Mouse (Mus musculus) heart, embryonic 11.5 days (tissue): ENCODE results near the gene Nme2. TPM values are rescaled to one million over a fixed set of nuclear protein-coding genes. Genes with fewer than 3 reads are reported as not detected.

Experiments
- ATAC-seq: fragments of 200-750 bp; cut with Nextera tagmentation; replicated peaks from 2 replicates; pipeline ENCODE4 v1.8.0; 2017; ENCODE audit warnings: moderate library complexity; ENCODE audit not compliant: insufficient number of reproducible peaks, low FRiP score, low TSS enrichment
- H3K27ac ChIP-seq: fragments of 300-500 bp; sonication (generic); 2 replicates; pipeline ENCODE4 v1.5.1; 2014; ENCODE audit warnings: mild to moderate bottlenecking, low read depth, low read length
- H3K27me3 ChIP-seq: fragments of 300-500 bp; sonication (generic); 2 replicates; pipeline ENCODE4 v1.6.1; 2014; ENCODE audit warnings: mild to moderate bottlenecking, low read length, mixed read lengths; ENCODE audit not compliant: control insufficient read depth, insufficient read depth
- H3K36me3 ChIP-seq: fragments of 300-500 bp; sonication (generic); 2 replicates; pipeline ENCODE4 v1.6.1; 2014; ENCODE audit warnings: mild to moderate bottlenecking, low read length, moderate library complexity, mixed read lengths; ENCODE audit not compliant: control insufficient read depth, insufficient read depth
- H3K4me1 ChIP-seq: fragments of 300-500 bp; sonication (generic); 2 replicates; pipeline ENCODE4 v1.6.1; 2014; ENCODE audit warnings: low read length; ENCODE audit not compliant: control insufficient read depth, insufficient read depth
- H3K4me2 ChIP-seq: fragments of 300-500 bp; sonication (generic); 2 replicates; pipeline ENCODE4 v1.6.1; 2014; ENCODE audit warnings: mild to moderate bottlenecking, moderate library complexity
- H3K4me3 ChIP-seq: fragments of 300-500 bp; sonication (generic); 2 replicates; pipeline ENCODE4 v1.5.1; 2014; ENCODE audit warnings: low read depth, low read length
- H3K9ac ChIP-seq: fragments of 300-500 bp; sonication (generic); 2 replicates; pipeline ENCODE4 v1.6.1; 2014; ENCODE audit warnings: mild to moderate bottlenecking, low read depth, low read length, moderate library complexity
- H3K9me3 ChIP-seq: fragments of 300-500 bp; sonication (generic); replicated peaks from 2 replicates; pipeline ENCODE4 v1.6.1; 2016; ENCODE audit warnings: low read length; ENCODE audit not compliant: control insufficient read depth
- WGBS: fragments of 180-500 bp; shearing (Covaris S2); extraction: QIAGEN DNeasy Blood & Tissue Kit; methylation state at CpG from one replicate; pipeline ENCODE4 v1.1.7; 2014; ENCODE audit not compliant: insufficient replicate concordance; 5-methylcytosine and 5-hydroxymethylcytosine counted together
- polyA plus RNA-seq: library from polyadenylated mRNA; unstranded; fragments of >200 nt; fragmentation: Nextera tagmentation; extraction: Ambion mirVana; gene quantifications from 2 replicates; pipeline ENCODE4 v1.2.1, GENCODE M21; 2014

Nme2 gene
- polyA plus RNA-seq, 1 experiment from 2014 or later, result 277 TPM

GRCm38 (mm10) chr11:93988328-93989062 lies 32.4 kb upstream of the Nme2 start:
- Histone ChIP-seq H3K4me2 (peak overlapping the region; percentile 25), H3K36me3 (no peaks in the 10 kb centered on the region), H3K9ac (peak overlapping the region; percentile 46), H3K9me3 (no peaks in the 10 kb centered on the region), H3K27ac (peak overlapping the region; percentile 90), H3K4me3 (no peak overlapping the region), H3K27me3 (no peaks in the 10 kb centered on the region), H3K4me1 (peaks cover 14% of the 10 kb centered on the region)
- 38% methylated on average over 12 of the region's 12 CpGs for WGBS
- ATAC-seq, result peak; percentile 55; the same call in 1 of the 2 replicates

- 0 out of 2 replicates have a peak, but pooled peaks have one; percentile 32 for ATAC-seq
- Histone ChIP-seq H3K36me3 (no peaks in the 10 kb centered on the region), H3K9ac (peak overlapping the region; percentile 46), H3K27me3 (no peaks in the 10 kb centered on the region), H3K9me3 (no peaks in the 10 kb centered on the region), H3K4me1 (peaks cover 14% of the 10 kb centered on the region), H3K27ac (peak overlapping the region; percentile 90), H3K4me2 (peak overlapping the region; percentile 25), H3K4me3 (no peak overlapping the region)
- 48% methylated on average over 8 of the region's 8 CpGs for WGBS
Observed at GRCm38 (mm10) chr11:93987625-93988327, 31.7 kb upstream of the Nme2 start.

- H3K9ac ChIP-seq, result no peak overlapping the region
- H3K27ac ChIP-seq, result peak overlapping the region; percentile 90
- H3K4me1 ChIP-seq, result peaks cover 14% of the 10 kb centered on the region
- ATAC-seq, result no peak
- no peak overlapping the region for H3K4me2 ChIP-seq
- WGBS, result 67% methylated on average over 4 of the region's 4 CpGs
- H3K4me3 ChIP-seq, result no peak overlapping the region
- H3K9me3 ChIP-seq, result no peaks in the 10 kb centered on the region
- H3K36me3 ChIP-seq, result no peaks in the 10 kb centered on the region
- no peaks in the 10 kb centered on the region for H3K27me3 ChIP-seq
Observed at GRCm38 (mm10) chr11:93987026-93987425, 31.0 kb upstream of the Nme2 start.

GRCm38 (mm10) chr11:93986298-93986697 lies 30.2 kb upstream of the Nme2 start:
- Histone ChIP-seq H3K4me1 (peaks cover 14% of the 10 kb centered on the region), H3K4me3 (no peak overlapping the region), H3K27me3 (no peaks in the 10 kb centered on the region), H3K36me3 (no peaks in the 10 kb centered on the region), H3K27ac (no peak overlapping the region), H3K9ac (no peak overlapping the region), H3K9me3 (no peaks in the 10 kb centered on the region), H3K4me2 (no peak overlapping the region)
- ATAC-seq, result no peak

- 83% methylated on average over 5 of the region's 5 CpGs for WGBS
- Histone ChIP-seq H3K36me3 (no peaks in the 10 kb centered on the region), H3K9ac (no peak overlapping the region), H3K9me3 (no peaks in the 10 kb centered on the region), H3K4me3 (no peak overlapping the region), H3K4me1 (peaks cover 14% of the 10 kb centered on the region), H3K27ac (no peak overlapping the region), H3K4me2 (no peak overlapping the region), H3K27me3 (no peaks in the 10 kb centered on the region)
- ATAC-seq, result no peak
Observed at GRCm38 (mm10) chr11:93985265-93985664, 29.2 kb upstream of the Nme2 start.

GRCm38 (mm10) chr11:93984619-93985018 lies 28.6 kb upstream of the Nme2 start:
- Histone ChIP-seq H3K4me1 (peaks cover 14% of the 10 kb centered on the region), H3K4me2 (no peak overlapping the region), H3K27me3 (no peaks in the 10 kb centered on the region), H3K4me3 (no peak overlapping the region), H3K27ac (no peak overlapping the region), H3K36me3 (no peaks in the 10 kb centered on the region), H3K9me3 (no peaks in the 10 kb centered on the region), H3K9ac (no peak overlapping the region)
- 82% methylated on average over 3 of the region's 3 CpGs for WGBS
- no peak for ATAC-seq

- Histone ChIP-seq H3K9me3 (no peaks in the 10 kb centered on the region), H3K9ac (no peak overlapping the region), H3K4me3 (no peak overlapping the region), H3K4me2 (no peak overlapping the region), H3K27ac (no peak overlapping the region), H3K36me3 (no peaks in the 10 kb centered on the region), H3K4me1 (no peaks in the 10 kb centered on the region), H3K27me3 (no peaks in the 10 kb centered on the region)
- 56% methylated on average over 6 of the region's 6 CpGs for WGBS
- no peak for ATAC-seq
Observed at GRCm38 (mm10) chr11:93979502-93980049, 23.5 kb upstream of the Nme2 start.

- Histone ChIP-seq H3K9ac (no peak overlapping the region), H3K27ac (no peak overlapping the region), H3K4me2 (no peak overlapping the region), H3K9me3 (no peaks in the 10 kb centered on the region), H3K4me3 (no peak overlapping the region), H3K27me3 (no peaks in the 10 kb centered on the region), H3K4me1 (no peaks in the 10 kb centered on the region), H3K36me3 (no peaks in the 10 kb centered on the region)
- WGBS, result 86% methylated on average over 5 of the region's 5 CpGs
- ATAC-seq, result no peak
Observed at GRCm38 (mm10) chr11:93972951-93973350, 16.9 kb upstream of the Nme2 start.
